Mouse (Mus musculus): ENCODE measurements at regions not wholly inside any gene's neighbourhood (a gene's known extent, or its start where the extent isn't known, plus 50 kb on each side); places are given as distances from the start of the nearest gene placed in this dataset.
A peak's percentile ranks its signal among the peaks of the same experiment; 100 is the strongest.

DNA sequence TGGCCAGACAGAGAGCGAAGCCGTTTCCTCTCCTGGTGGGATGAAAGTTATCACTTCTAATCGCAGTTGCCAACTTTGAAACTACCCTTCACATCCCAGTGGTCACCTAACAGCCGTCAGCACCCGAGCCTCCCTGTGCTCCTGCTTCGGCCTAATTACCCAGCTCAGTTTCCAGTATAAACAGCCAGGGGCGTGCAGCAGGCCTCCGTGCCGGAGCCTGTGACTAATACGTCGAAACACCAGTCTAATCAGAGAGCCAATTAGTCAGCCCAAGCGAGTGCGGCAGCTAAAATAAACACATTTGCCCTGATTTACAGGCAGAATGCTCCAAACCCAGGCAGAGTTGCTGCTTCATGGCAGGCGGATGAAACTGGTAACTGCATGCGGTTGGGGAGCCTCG is 312.1 kb upstream of the Zdhhc25 start:
- ATAC-seq (ENCODE audit: low FRiP score, low TSS enrichment): no peak
- no peaks in the 10 kb centered on the region for H3K9me3 ChIP-seq (ENCODE audit: control insufficient read depth, low read length)
- H3K4me3 ChIP-seq (replicated peaks; ENCODE audit: low read depth, low read length): no peak overlapping the region
- H3K27ac ChIP-seq (replicated peaks; ENCODE audit: low read depth, low read length): no peak overlapping the region
- WGBS: 69% methylated on average over 16 of the region's 16 CpGs
- H3K4me1 ChIP-seq (ENCODE audit: control insufficient read depth, insufficient read depth, low read length): 0 out of 2 replicates have a peak, but pooled peaks cover 6% of the 10 kb centered on the region
- H3K4me2 ChIP-seq (ENCODE audit: low read length): no peak overlapping the region
- DNase-seq: peak; percentile 29
- no peaks in the 10 kb centered on the region for H3K27me3 ChIP-seq (ENCODE audit: control insufficient read depth, insufficient read depth, low read length)
- no peaks in the 10 kb centered on the region for H3K36me3 ChIP-seq (ENCODE audit: control insufficient read depth, insufficient read depth, low read length)
- no peak overlapping the region for H3K9ac ChIP-seq (replicated peaks; ENCODE audit: low read length)

DNA sequence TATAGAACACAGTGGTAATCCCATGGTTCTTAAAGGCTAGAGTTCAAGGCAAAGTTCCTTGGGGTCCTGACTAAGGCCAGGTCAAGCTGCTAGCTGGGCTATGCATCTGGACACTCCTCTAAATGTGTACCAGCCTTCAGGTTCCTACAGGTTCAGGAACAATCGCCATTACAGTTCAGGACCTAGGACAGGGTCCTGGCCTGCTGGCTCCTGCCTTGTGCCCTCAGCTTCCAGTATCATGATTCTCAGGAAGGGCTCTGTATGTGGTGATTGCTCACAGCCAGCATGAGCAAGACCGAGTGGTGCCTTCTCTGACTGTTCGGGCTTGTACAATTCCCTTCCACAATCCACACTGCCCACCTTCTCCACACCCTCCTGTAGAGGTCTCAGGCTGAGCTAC is 311.4 kb upstream of the Zdhhc25 start:
- H3K9me3 ChIP-seq (ENCODE audit: control insufficient read depth, low read length): no peaks in the 10 kb centered on the region
- no peak overlapping the region for H3K9ac ChIP-seq (replicated peaks; ENCODE audit: low read length)
- H3K36me3 ChIP-seq (ENCODE audit: control insufficient read depth, insufficient read depth, low read length): no peaks in the 10 kb centered on the region
- no peak for DNase-seq
- no peak overlapping the region for H3K4me2 ChIP-seq (ENCODE audit: low read length)
- H3K4me1 ChIP-seq (ENCODE audit: control insufficient read depth, insufficient read depth, low read length): 0 out of 2 replicates have a peak, but pooled peaks cover 6% of the 10 kb centered on the region
- H3K27me3 ChIP-seq (ENCODE audit: control insufficient read depth, insufficient read depth, low read length): no peaks in the 10 kb centered on the region
- no peak overlapping the region for H3K4me3 ChIP-seq (replicated peaks; ENCODE audit: low read depth, low read length)
- H3K27ac ChIP-seq (replicated peaks; ENCODE audit: low read depth, low read length): no peak overlapping the region
- 67% methylated on average over 3 of the region's 3 CpGs for WGBS
- ATAC-seq (ENCODE audit: low FRiP score, low TSS enrichment): no peak

- WGBS: 13% methylated on average over 20 of the region's 20 CpGs
- H3K4me3 ChIP-seq (replicated peaks; ENCODE audit: low read depth, low read length): no peak overlapping the region
- H3K9ac ChIP-seq (replicated peaks; ENCODE audit: low read length): no peak overlapping the region
- H3K4me1 ChIP-seq (ENCODE audit: control insufficient read depth, insufficient read depth, low read length): 0 out of 2 replicates have a peak, but pooled peaks cover 6% of the 10 kb centered on the region
- ATAC-seq (ENCODE audit: low FRiP score, low TSS enrichment) (no peak), DNase-seq (peak; percentile 71)
- no peaks in the 10 kb centered on the region for H3K36me3 ChIP-seq (ENCODE audit: control insufficient read depth, insufficient read depth, low read length)
- H3K27ac ChIP-seq (replicated peaks; ENCODE audit: low read depth, low read length): no peak overlapping the region
- no peaks in the 10 kb centered on the region for H3K27me3 ChIP-seq (ENCODE audit: control insufficient read depth, insufficient read depth, low read length)
- H3K4me2 ChIP-seq (ENCODE audit: low read length): peak overlapping the region; percentile 28
- no peaks in the 10 kb centered on the region for H3K9me3 ChIP-seq (ENCODE audit: control insufficient read depth, low read length)
Observed at GRCm38 (mm10) chr15:88290740-88291363, 309.2 kb upstream of the Zdhhc25 start.

DNA sequence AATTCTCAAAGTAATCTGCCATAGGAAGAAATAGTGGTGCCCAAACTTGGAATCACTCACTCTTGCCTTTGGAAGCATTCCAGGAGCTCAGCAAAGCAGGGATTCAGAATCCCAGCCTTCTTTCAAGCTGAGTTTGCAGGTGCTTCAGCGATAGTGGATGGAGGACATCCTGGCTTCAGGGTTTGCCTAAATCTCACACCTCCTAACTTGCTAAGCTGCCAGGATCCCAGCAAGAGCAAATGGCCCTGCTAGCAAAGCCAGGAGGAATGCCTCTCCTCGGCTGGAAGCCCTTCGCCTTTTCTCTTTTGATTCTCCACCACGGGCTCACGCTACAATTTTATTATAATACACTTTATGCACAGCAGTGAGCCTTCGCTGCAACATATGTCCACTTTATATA is 301.0 kb upstream of the Zdhhc25 start:
- H3K9ac ChIP-seq (replicated peaks; ENCODE audit: low read length): no peak overlapping the region
- no peaks in the 10 kb centered on the region for H3K9me3 ChIP-seq (ENCODE audit: control insufficient read depth, low read length)
- H3K4me3 ChIP-seq (replicated peaks; ENCODE audit: low read depth, low read length): no peak overlapping the region
- H3K27ac ChIP-seq (replicated peaks; ENCODE audit: low read depth, low read length): no peak overlapping the region
- no peak for ATAC-seq (ENCODE audit: low FRiP score, low TSS enrichment)
- H3K4me2 ChIP-seq (ENCODE audit: low read length): no peak overlapping the region
- WGBS: 63% methylated on average over 6 of the region's 6 CpGs
- no peaks in the 10 kb centered on the region for H3K4me1 ChIP-seq (ENCODE audit: control insufficient read depth, insufficient read depth, low read length)
- no peaks in the 10 kb centered on the region for H3K27me3 ChIP-seq (ENCODE audit: control insufficient read depth, insufficient read depth, low read length)
- DNase-seq: no peak
- no peaks in the 10 kb centered on the region for H3K36me3 ChIP-seq (ENCODE audit: control insufficient read depth, insufficient read depth, low read length)

DNA sequence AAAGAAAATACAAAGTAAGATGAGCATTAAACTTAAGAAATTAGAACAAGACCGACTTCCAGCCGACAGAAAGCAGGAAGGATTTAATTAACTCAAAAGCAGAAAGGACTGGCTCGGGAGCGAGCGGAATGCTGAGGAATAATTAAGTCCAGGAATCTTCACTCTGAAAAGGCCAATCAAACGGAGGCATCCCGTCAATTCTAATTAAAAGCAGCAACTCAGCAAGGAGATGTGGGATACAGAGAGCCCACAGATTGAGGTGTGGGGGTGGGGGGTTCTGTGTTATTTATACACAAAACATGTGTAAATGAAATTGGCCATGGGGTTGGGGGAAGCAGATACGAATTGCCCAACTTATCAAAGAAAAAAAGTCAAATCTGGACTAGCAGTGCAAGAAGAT is 288.9 kb upstream of the Zdhhc25 start:
- no peak overlapping the region for H3K27ac ChIP-seq (replicated peaks; ENCODE audit: low read depth, low read length)
- DNase-seq (peak; percentile 49), ATAC-seq (ENCODE audit: low FRiP score, low TSS enrichment) (no peak)
- no peaks in the 10 kb centered on the region for H3K36me3 ChIP-seq (ENCODE audit: control insufficient read depth, insufficient read depth, low read length)
- 31% methylated on average over 8 of the region's 8 CpGs for WGBS
- H3K4me1 ChIP-seq (ENCODE audit: control insufficient read depth, insufficient read depth, low read length): peaks cover 6% of the 10 kb centered on the region; the same call in 1 of the 2 replicates
- no peaks in the 10 kb centered on the region for H3K27me3 ChIP-seq (ENCODE audit: control insufficient read depth, insufficient read depth, low read length)
- no peak overlapping the region for H3K9ac ChIP-seq (replicated peaks; ENCODE audit: low read length)
- no peak overlapping the region for H3K4me3 ChIP-seq (replicated peaks; ENCODE audit: low read depth, low read length)
- H3K4me2 ChIP-seq (ENCODE audit: low read length): no peak overlapping the region
- no peaks in the 10 kb centered on the region for H3K9me3 ChIP-seq (ENCODE audit: control insufficient read depth, low read length)

- Histone ChIP-seq H3K9ac (replicated peaks; ENCODE audit: low read length) (no peak overlapping the region), H3K4me3 (replicated peaks; ENCODE audit: low read depth, low read length) (no peak overlapping the region), H3K27me3 (ENCODE audit: control insufficient read depth, insufficient read depth, low read length) (no peaks in the 10 kb centered on the region), H3K36me3 (ENCODE audit: control insufficient read depth, insufficient read depth, low read length) (no peaks in the 10 kb centered on the region), H3K27ac (replicated peaks; ENCODE audit: low read depth, low read length) (peak overlapping the region; percentile 52; the same call in 1 of the 2 replicates), H3K4me2 (ENCODE audit: low read length) (no peak overlapping the region), H3K9me3 (ENCODE audit: control insufficient read depth, low read length) (no peaks in the 10 kb centered on the region), H3K4me1 (ENCODE audit: control insufficient read depth, insufficient read depth, low read length) (peaks cover 11% of the 10 kb centered on the region; the same call in 1 of the 2 replicates)
- DNase-seq: peak; percentile 58
- 43% methylated on average over 12 of the region's 12 CpGs for WGBS
- ATAC-seq (ENCODE audit: low FRiP score, low TSS enrichment): no peak
Observed at GRCm38 (mm10) chr15:88314810-88315459, 285.2 kb upstream of the Zdhhc25 start.

DNA sequence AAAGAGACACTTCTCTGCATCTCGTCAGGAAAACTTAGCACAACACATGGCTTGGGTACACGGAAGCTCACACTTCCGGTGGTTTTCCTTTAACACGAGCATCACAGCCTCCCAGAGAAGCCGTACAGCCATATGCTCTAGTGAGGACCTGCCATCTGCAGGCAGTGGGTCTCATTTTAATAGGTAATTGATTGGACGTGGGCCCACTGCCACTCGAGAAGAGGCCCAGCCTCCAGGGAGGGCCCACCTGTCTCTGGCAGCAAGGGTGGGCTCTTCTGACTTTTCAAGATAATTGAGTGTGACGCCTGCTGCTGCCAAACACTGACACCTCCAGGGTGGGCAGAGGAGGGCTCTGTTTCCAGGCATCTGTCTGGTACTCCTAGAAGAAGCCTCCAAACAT is 282.1 kb upstream of the Zdhhc25 start:
- Histone ChIP-seq H3K27ac (replicated peaks; ENCODE audit: low read depth, low read length) (no peak overlapping the region), H3K4me3 (replicated peaks; ENCODE audit: low read depth, low read length) (no peak overlapping the region), H3K4me2 (ENCODE audit: low read length) (no peak overlapping the region), H3K9ac (replicated peaks; ENCODE audit: low read length) (no peak overlapping the region), H3K4me1 (ENCODE audit: control insufficient read depth, insufficient read depth, low read length) (peaks cover 11% of the 10 kb centered on the region; the same call in 1 of the 2 replicates), H3K36me3 (ENCODE audit: control insufficient read depth, insufficient read depth, low read length) (no peaks in the 10 kb centered on the region), H3K27me3 (ENCODE audit: control insufficient read depth, insufficient read depth, low read length) (no peaks in the 10 kb centered on the region), H3K9me3 (ENCODE audit: control insufficient read depth, low read length) (no peaks in the 10 kb centered on the region)
- 29% methylated on average over 8 of the region's 8 CpGs for WGBS
- ATAC-seq (ENCODE audit: low FRiP score, low TSS enrichment) (no peak; the same call in 1 of the 2 replicates), DNase-seq (peak; percentile 52)

DNA sequence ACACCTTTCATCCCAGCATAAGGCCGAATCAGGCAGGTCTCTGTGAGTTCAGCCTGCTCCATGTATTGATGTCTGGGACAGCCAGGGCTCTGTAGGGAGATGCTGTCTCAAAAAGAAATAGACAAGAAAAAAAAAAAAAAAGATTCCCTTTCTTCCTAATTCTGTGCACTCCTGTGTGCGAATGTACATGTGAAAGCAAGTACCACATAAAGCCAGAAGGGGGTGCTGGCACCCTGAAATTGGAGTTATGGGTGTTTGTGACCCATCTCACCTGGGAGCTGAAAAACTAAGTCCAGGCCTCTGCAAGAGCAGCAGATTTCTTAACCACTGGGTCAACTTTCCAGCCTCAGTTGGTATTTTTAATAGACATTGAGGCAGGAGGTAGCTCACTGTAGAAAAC is 280.6 kb upstream of the Zdhhc25 start:
- Histone ChIP-seq H3K36me3 (ENCODE audit: control insufficient read depth, insufficient read depth, low read length) (no peaks in the 10 kb centered on the region), H3K27ac (replicated peaks; ENCODE audit: low read depth, low read length) (no peak overlapping the region), H3K27me3 (ENCODE audit: control insufficient read depth, insufficient read depth, low read length) (no peaks in the 10 kb centered on the region), H3K4me2 (ENCODE audit: low read length) (no peak overlapping the region), H3K9ac (replicated peaks; ENCODE audit: low read length) (no peak overlapping the region), H3K4me1 (ENCODE audit: control insufficient read depth, insufficient read depth, low read length) (peaks cover 16% of the 10 kb centered on the region), H3K9me3 (ENCODE audit: control insufficient read depth, low read length) (no peaks in the 10 kb centered on the region), H3K4me3 (replicated peaks; ENCODE audit: low read depth, low read length) (no peak overlapping the region)
- DNase-seq (no peak), ATAC-seq (ENCODE audit: low FRiP score, low TSS enrichment) (no peak)
- WGBS: 77% methylated on average over 2 of the region's 2 CpGs
